Mouse (Mus musculus) liver (tissue): ENCODE results near the gene Cideb.

ENCODE experiments used
- DNase-seq: peaks from one replicate; pipeline ENCODE4 v3.0.0-alpha.2; 2020; ENCODE audit warnings: mixed read lengths

Gene Cideb

DNA sequence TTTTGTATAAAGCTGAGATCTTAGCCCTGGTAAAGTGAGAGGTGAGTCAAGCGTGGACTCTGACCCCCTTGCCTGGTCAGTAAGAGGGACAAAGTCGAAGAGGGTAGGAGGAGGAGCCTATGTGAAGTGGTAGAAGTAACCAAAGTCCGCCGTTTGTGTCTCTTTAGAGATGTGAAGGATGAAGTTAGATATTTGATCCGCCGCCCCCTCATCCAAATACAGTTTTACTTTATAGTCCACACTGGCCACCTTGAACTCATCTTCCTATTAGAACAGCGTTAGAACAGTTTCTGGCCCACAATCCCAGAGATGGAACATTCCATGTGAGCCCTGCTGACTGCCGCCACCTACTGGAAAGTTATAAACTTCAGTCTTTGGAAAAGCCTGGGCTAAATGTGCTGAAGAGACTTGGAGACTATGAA lies at the start of gene Cideb:
Cideb (minus strand) TSS at position 96 of the 422 bp plus-strand sequence.
- peak; percentile 53 for DNase-seq

DNA sequence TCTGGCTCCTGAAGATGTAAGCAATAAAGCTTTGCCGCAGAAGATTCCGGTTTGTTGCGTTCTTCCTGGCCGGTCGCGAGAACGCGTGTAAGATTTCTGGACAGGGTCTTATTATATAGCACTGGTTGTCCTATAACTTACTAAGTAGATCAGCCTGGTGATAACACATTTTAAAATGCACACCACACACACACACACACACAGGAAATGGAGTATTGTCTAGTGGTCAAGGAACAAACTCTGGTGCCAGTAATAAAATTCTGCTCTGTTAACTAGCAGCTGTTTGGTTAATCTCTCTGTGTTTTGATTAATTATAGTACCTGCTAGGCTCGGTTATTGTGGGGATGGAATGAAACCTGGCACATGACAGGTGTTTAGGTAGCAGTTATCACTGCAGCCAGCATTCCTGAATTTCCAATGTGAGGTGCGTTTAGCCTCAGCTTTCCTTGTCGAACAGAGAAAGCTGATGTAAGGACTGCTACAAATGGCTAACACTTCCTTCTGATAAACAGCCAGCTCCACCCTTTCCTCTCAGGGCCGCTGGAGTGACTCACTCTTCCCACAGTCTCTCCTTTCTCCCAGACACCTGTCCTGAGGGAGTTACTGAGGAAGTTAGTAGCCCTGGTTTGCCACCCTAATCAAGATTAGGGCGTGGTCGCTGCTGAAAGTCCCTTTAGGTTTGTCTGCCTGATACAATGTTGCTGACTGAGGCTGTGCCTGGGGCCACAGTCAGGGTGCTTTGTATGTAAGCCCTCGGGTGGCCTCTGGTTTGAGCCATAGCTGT lies 37.3 kb upstream of the Cideb start:
- DNase-seq, result peak; percentile 23

DNA sequence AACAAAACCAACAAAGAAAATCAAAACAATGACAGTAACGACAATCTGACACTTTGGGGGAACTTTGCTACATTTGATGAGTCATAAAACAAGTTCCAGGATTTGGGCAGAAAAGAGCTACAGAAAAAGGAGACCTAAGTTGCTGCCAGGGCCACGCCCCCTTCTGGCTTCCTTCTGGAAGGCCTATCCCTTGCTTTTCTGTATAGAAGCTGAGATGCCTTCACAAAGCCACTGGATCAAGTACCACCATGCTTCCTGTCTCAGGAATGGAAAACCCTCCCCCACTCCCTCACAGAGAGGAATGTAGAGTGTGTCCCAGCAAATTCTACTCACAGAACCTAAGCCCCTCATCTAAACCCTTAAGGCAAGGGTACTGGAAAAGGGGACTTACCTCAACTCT lies 35.7 kb upstream of the Cideb start:
- DNase-seq, result no peak

- DNase-seq, result no peak
Observed at GRCm38 (mm10) chr14:55793461-55793860, 35.2 kb upstream of the Cideb start.

GRCm38 (mm10) chr14:55788256-55789050 lies 30.2 kb upstream of the Cideb start, which contains the start of gene Ripk3:
Gene Ripk3, minus strand, starts transcription at chr14:55788865.
- DNase-seq, result peak; percentile 74

DNA sequence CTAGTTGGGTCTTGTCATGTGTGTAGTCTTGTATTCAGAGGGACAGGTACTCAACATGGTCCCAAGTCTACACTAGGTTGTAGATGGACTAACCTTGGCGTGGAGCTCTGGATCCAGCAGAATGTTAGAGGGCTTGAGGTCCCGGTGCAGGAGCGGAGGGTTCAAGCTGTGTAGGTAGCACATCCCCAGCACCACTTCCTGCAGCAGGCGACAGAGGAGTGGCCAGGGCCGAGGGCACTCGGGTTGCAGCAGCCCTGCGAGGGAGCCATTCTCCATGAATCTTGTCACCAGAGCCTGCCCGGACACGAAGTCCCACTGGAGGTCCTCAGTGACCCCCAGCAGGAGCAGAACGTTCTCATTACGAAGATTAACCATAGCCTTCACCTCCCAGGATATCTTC lies 29.5 kb upstream of the Cideb start:
- DNase-seq, result no peak

DNA sequence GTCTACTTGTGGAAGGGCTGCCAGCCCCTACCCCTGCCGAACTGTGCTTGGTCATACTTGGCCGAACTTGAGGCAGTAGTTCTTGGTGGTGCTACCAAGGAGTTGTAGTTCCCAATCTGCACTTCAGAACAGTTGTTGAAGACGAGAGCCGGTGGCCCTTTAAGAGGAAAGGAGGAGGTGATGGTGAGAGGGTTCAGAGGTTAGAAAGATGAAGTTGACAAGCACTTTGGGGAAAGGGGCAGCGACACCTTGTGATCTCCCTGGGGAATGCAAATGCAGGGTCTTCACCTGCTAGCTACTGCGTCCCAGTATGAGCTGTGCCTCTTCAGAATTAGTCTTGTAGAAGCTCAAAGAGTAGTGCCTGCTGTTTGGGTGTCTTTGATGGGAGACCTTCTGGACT lies 26.9 kb upstream of the Cideb start:
- DNase-seq, result no peak

GRCm38 (mm10) chr14:55783958-55784235 lies 25.6 kb upstream of the Cideb start, which contains the start of gene Adcy4:
Gene Adcy4, minus strand, starts transcription at chr14:55784095.
- no peak for DNase-seq

- DNase-seq, result no peak
Observed at GRCm38 (mm10) chr14:55783171-55783957, 25.1 kb upstream of the Cideb start.

GRCm38 (mm10) chr14:55782361-55782960 lies 24.2 kb upstream of the Cideb start:
- no peak for DNase-seq

DNA sequence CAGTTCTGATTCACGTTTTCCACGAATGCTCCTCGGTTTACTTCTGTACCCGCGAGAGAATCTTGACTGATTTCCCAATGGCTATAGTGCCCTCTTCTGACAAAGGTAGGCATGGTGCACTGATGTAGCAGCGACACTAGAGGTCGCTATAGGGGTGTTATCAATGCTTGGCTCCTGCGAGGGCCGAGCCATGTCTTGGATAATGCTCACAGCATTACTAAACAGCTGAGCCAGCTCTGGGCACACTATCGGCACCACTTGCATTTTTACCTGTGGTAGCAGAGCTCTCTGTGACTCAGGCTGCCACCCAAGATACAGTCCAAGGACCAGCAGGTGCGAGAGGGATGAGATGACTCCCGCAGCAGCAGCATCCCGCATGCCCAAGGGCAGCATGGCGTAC lies 23.1 kb upstream of the Cideb start:
- peak; percentile 60 for DNase-seq

GRCm38 (mm10) chr14:55780736-55781135 lies 22.5 kb upstream of the Cideb start:
- no peak for DNase-seq

GRCm38 (mm10) chr14:55779656-55780055 lies 21.4 kb upstream of the Cideb start:
- DNase-seq, result no peak

DNA sequence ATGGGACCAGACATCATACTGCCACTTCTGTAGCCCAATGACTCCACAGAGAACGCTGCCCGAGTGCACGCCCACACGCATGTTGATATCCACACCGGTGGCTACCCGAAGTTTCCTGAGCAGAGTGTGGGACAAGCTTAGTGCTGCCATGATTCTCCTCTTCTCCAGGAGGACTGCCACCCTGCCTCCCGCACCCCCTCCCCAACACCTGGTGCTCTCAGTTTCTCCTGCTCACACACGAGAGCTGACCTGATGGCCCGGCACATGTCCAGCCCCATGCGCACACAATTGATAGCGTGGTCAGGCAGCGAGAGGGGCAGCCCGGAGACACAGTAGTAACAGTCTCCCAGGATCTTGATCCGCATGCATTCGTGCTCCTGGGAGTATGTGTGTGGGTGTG lies 20.4 kb upstream of the Cideb start:
- no peak for DNase-seq

DNA sequence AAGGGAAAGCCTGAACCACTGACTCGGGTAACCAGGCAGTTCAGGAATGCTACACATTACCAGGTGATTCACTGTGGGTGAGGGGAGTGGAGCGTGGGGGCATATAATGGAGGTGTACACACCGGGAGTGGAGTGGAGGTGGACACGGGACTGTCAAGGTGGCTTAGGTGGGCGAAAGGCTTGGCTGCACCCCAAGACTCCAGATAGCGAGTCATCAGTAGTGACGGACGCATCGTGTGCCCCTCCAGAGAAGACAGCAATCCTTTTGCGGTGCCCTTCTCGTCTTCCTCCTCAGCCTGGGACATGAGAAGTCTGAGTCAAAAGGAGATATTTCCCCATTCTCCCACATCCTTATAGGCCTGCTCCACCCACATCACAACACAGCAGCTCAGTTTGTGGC lies 19.5 kb upstream of the Cideb start:
- DNase-seq, result no peak

GRCm38 (mm10) chr14:55777176-55777575 lies 18.9 kb upstream of the Cideb start:
- no peak for DNase-seq

DNA sequence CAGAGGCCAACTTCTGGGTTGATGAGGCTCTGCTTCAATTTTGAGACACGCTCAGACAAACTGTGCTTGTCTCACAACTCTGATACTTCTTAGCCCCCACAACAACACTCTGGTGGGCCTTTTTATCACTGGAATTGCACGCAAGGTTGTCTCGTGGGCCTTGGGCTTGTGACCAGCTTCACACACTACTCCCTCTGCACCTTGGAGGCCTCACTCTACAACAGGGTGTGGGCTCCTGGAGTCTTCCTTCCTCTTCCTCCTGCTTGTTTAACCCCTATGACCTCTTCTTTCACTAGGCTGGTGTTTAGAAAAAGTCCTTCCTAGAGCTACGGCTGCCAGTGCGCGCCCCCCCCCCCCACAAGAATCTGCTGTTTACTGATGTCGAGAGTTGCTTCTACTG lies 18.5 kb upstream of the Cideb start:
- no peak for DNase-seq

- peak; percentile 69 for DNase-seq
Observed at GRCm38 (mm10) chr14:55769087-55769703, 10.9 kb upstream of the Cideb start.

DNA sequence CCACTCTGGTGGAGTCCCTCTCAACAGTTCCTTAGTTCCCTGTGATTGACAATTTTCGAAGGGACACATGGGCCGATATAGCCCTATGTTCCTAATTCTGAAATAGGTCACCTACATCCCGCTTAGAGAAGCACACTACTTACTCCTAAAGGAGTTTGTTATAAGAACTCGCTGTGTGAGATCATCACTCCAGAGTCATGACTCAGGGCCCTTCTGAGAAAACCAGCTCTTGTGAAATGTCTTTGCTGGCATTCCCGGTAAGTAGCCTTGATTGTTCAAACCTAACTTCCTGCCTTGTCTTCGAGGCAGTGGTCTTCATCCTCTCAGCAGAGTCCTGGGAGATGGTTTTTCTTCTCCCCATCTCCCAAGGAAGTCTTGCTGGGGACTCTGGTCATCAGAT lies 10.3 kb upstream of the Cideb start:
- DNase-seq, result no peak

GRCm38 (mm10) chr14:55767519-55768414 lies 9.5 kb upstream of the Cideb start:
- peak; percentile 66 for DNase-seq

DNA sequence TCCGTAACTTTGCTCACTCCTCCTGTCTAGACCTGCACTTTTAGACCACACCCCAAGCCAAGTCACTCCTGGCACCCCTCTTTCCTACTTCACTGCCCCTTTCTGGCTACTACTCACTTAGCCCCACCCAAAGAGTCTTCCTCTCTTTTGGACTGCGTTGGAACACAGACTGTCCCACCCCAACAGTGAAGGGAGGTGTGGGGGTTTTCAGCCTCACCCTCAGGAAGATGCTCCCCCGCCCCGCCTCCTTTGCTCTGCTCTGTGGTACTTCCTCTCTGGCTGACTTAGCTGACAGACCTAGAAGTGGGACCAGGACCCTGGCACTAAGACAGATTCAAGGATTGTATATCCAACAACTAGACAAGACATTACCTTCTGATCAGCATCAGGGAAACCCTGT lies 7.4 kb upstream of the Cideb start, which contains the start of gene Ltb4r1:
Ltb4r1 (plus strand) TSS at position 267 of the 400 bp plus-strand sequence.
- DNase-seq, result no peak
